Mouse (Mus musculus): ENCODE data around the gene B3gat2.

The B3gat2 gene

GRCm38 (mm10) chr1:23834246-23834645, 72.7 kb downstream of the B3gat2 start:
- DNase-seq (ENCODE audit: low spot score in 2 of 2), result no peak

GRCm38 (mm10) chr1:23834819-23835218, 73.3 kb downstream of the B3gat2 start:
- DNase-seq (ENCODE audit: low spot score in 2 of 2), result no peak

GRCm38 (mm10) chr1:23836630-23837029, 75.1 kb downstream of the B3gat2 start:
- no peak for DNase-seq (ENCODE audit: low spot score in 2 of 2)

GRCm38 (mm10) chr1:23840924-23841323, 79.4 kb downstream of the B3gat2 start:
- DNase-seq (ENCODE audit: low spot score in 2 of 2), result no peak

GRCm38 (mm10) chr1:23842629-23843028, 81.1 kb downstream of the B3gat2 start:
- no peak for DNase-seq (ENCODE audit: low spot score in 2 of 2)

GRCm38 (mm10) chr1:23843790-23844189, 82.2 kb downstream of the B3gat2 start:
- no peak for DNase-seq (ENCODE audit: low spot score in 2 of 2)

GRCm38 (mm10) chr1:23845007-23845406, 83.5 kb downstream of the B3gat2 start:
- no peak for DNase-seq (ENCODE audit: low spot score in 2 of 2)

GRCm38 (mm10) chr1:23846044-23846680, 84.6 kb downstream of the B3gat2 start:
- DNase-seq (ENCODE audit: low spot score in 2 of 2), result peak in 1 of 2 experiments; percentile 25

- DNase-seq (ENCODE audit: low spot score in 2 of 2), result no peak
Measured at GRCm38 (mm10) chr1:23855623-23856022, 94.1 kb downstream of the B3gat2 start.

GRCm38 (mm10) chr1:23860944-23861343, 99.4 kb downstream of the B3gat2 start:
- no peak for DNase-seq (ENCODE audit: low spot score in 2 of 2)

GRCm38 (mm10) chr1:23865566-23865965, 104.0 kb downstream of the B3gat2 start:
- DNase-seq (ENCODE audit: low spot score in 2 of 2), result no peak

- no peak for DNase-seq (ENCODE audit: low spot score in 2 of 2)
Measured at GRCm38 (mm10) chr1:23867350-23867862, 105.9 kb downstream of the B3gat2 start.

- DNase-seq (ENCODE audit: low spot score in 2 of 2), result no peak
Measured at GRCm38 (mm10) chr1:23872194-23872593, 110.6 kb downstream of the B3gat2 start.

GRCm38 (mm10) chr1:23882681-23883080, 121.1 kb downstream of the B3gat2 start:
- no peak for DNase-seq (ENCODE audit: low spot score in 2 of 2)

- no peak for DNase-seq (ENCODE audit: low spot score in 2 of 2)
Measured at GRCm38 (mm10) chr1:23884087-23884668, 122.6 kb downstream of the B3gat2 start.

- DNase-seq (ENCODE audit: low spot score in 2 of 2), result no peak
Measured at GRCm38 (mm10) chr1:23884914-23885313, 123.4 kb downstream of the B3gat2 start.

GRCm38 (mm10) chr1:23892072-23892471, 130.5 kb downstream of the B3gat2 start:
- no peak for DNase-seq (ENCODE audit: low spot score in 2 of 2)
